Mouse (Mus musculus): ENCODE measurements at regions not wholly inside any gene's neighbourhood (a gene's known extent, or its start where the extent isn't known, plus 50 kb on each side); places are given as distances from the start of the nearest gene placed in this dataset.

- TF ChIP-seq TCF12 (IDR thresholded peaks at IDR 0.05; ENCODE audit: insufficient read depth, poor library complexity, severe bottlenecking), result no peak
- no peak for TF ChIP-seq POLR2A (IDR thresholded peaks at IDR 0.05; ENCODE audit: insufficient read length, low read depth)
- no peak for TF ChIP-seq MYOD1 (IDR thresholded peaks at IDR 0.05; ENCODE audit: control insufficient read depth in 1 of 3, insufficient read length in 2 of 3, low read depth in 2 of 3)
- TF ChIP-seq POLR2AphosphoS2 (IDR thresholded peaks at IDR 0.05; ENCODE audit: insufficient read length, low read depth), result no peak
- TF ChIP-seq CEBPB (IDR thresholded peaks at IDR 0.05; ENCODE audit: insufficient read depth, poor library complexity, severe bottlenecking), result no peak
- TF ChIP-seq USF1 (IDR thresholded peaks at IDR 0.05; ENCODE audit: low read depth), result no peak
- TF ChIP-seq TCF3 (IDR thresholded peaks at IDR 0.05; ENCODE audit: insufficient read length, low read depth), result no peak
- no peak for TF ChIP-seq MAX (IDR thresholded peaks at IDR 0.05; ENCODE audit: low read depth)
- TF ChIP-seq E2F4 (IDR thresholded peaks at IDR 0.05; ENCODE audit: insufficient read depth), result no peak
Observed at GRCm38 (mm10) chr13:103576856-103577255, 197.6 kb downstream of the Srek1 start.

Data from myocyte (in vitro differentiated cells).